Mouse (Mus musculus): ENCODE data around the gene H6pd. TPM values are rescaled to one million over a fixed set of nuclear protein-coding genes. Genes with fewer than 3 reads are reported as not detected.

H6pd gene
- polyA plus RNA-seq, 1 experiment from 2014 or later = 2.0 TPM

DNA sequence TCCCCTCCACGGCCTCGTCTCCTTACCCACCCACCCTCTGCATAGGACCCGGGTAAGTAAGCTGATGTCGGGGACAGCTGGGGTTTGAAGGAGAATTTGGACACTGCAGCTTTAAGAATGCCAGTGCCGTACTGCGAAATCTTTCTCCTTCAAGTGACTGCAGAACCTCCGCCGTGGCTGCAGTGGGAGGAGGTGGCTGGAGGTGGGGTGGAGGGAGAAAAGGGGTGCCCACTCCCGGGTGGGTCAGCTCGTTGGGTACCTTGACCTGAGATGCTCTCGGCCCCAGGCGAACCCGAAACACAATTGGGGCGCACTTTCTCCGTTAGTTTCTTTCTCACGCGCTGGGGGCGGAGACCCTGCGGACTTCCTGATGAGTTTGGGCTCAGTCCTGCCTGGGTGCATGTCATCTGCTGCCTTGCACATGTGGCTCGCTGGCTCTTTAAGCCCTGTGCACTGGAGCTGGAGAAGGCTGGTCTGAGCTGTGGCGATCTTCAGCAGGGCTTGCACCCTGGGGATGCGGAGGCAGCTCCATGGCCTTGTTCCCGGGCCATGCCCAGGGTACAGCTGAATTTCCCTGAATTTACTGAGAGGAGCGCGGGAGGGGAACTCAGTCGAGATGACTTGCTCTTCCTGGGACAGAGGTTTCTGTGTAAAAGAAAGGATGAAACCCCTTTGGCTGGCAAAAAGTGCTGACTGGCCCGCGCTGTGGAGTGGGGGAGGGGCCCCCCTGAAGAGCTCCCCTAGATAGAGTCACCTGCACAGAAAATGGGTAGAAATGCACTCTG, 21.8 kb upstream of the H6pd start:
- H3K9ac ChIP-seq (replicated peaks; ENCODE audit: low read depth, low read length) = peak overlapping the region; percentile 37
- under 1% methylated on average over 28 of the region's 28 CpGs for WGBS
- peak overlapping the region; percentile 36 for H3K4me3 ChIP-seq (ENCODE audit: low read depth, low read length)
- ATAC-seq (ENCODE audit: low read depth) = no peak
- no peak overlapping the region for H3K27ac ChIP-seq (ENCODE audit: low read depth, low read length)
- H3K4me1 ChIP-seq (ENCODE audit: control insufficient read depth, insufficient read depth, low read length) = peaks cover 11% of the 10 kb centered on the region; the same call in 1 of the 2 replicates
- H3K4me2 ChIP-seq (ENCODE audit: low read depth, low read length) = peak overlapping the region; percentile 85
- H3K9me3 ChIP-seq (ENCODE audit: control insufficient read depth, low read length) = no peaks in the 10 kb centered on the region
- no peaks in the 10 kb centered on the region for H3K36me3 ChIP-seq (ENCODE audit: control insufficient read depth, insufficient read depth, low read length)
- peaks cover 57% of the 10 kb centered on the region for H3K27me3 ChIP-seq (ENCODE audit: control insufficient read depth, insufficient read depth, low read length)

- peaks cover 57% of the 10 kb centered on the region for H3K27me3 ChIP-seq (ENCODE audit: control insufficient read depth, insufficient read depth, low read length)
- H3K36me3 ChIP-seq (ENCODE audit: control insufficient read depth, insufficient read depth, low read length) = no peaks in the 10 kb centered on the region
- 0 out of 2 replicates have a peak overlapping the region, but pooled peaks have one; percentile 37 for H3K9ac ChIP-seq (replicated peaks; ENCODE audit: low read depth, low read length)
- H3K9me3 ChIP-seq (ENCODE audit: control insufficient read depth, low read length) = no peaks in the 10 kb centered on the region
- peak overlapping the region; percentile 36; the same call in 1 of the 2 replicates for H3K4me3 ChIP-seq (ENCODE audit: low read depth, low read length)
- 3% methylated on average over 11 of the region's 11 CpGs for WGBS
- H3K4me2 ChIP-seq (ENCODE audit: low read depth, low read length) = peak overlapping the region; percentile 85
- H3K4me1 ChIP-seq (ENCODE audit: control insufficient read depth, insufficient read depth, low read length) = peaks cover 11% of the 10 kb centered on the region; the same call in 1 of the 2 replicates
- H3K27ac ChIP-seq (ENCODE audit: low read depth, low read length) = no peak overlapping the region
- ATAC-seq (ENCODE audit: low read depth) = no peak
Measured at GRCm38 (mm10) chr4:150029885-150030284, 21.1 kb upstream of the H6pd start.

DNA sequence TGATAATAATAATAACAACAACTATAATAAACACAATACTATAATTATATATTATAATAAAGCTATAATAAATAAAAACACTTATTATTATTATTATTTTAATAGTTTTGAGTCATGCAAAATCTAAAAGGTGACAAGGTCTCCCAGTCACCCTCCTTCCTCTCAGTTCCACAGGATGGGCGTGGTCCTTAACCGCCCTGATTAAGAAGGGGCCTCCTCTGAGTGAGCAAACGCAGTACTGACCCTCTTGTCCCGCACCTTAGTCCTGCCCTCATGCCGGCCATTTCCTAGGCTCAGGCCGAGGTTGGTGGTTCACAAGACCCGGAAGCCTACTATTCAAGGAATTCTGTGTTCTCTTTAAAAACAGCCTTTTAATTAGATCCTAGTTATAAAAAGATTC, 14.7 kb upstream of the H6pd start:
- Histone ChIP-seq H3K4me1 (ENCODE audit: control insufficient read depth, insufficient read depth, low read length) (no peaks in the 10 kb centered on the region), H3K9me3 (ENCODE audit: control insufficient read depth, low read length) (no peaks in the 10 kb centered on the region), H3K9ac (replicated peaks; ENCODE audit: low read depth, low read length) (no peak overlapping the region), H3K27ac (ENCODE audit: low read depth, low read length) (no peak overlapping the region), H3K36me3 (ENCODE audit: control insufficient read depth, insufficient read depth, low read length) (no peaks in the 10 kb centered on the region), H3K4me2 (ENCODE audit: low read depth, low read length) (no peak overlapping the region), H3K4me3 (ENCODE audit: low read depth, low read length) (no peak overlapping the region), H3K27me3 (ENCODE audit: control insufficient read depth, insufficient read depth, low read length) (peaks cover 6% of the 10 kb centered on the region; the same call in 1 of the 2 replicates)
- WGBS = 71% methylated on average over 7 of the region's 7 CpGs
- ATAC-seq (ENCODE audit: low read depth) = no peak

- H3K27me3 ChIP-seq (ENCODE audit: control insufficient read depth, insufficient read depth, low read length) = no peaks in the 10 kb centered on the region
- no peak overlapping the region for H3K4me3 ChIP-seq (ENCODE audit: low read depth, low read length)
- H3K36me3 ChIP-seq (ENCODE audit: control insufficient read depth, insufficient read depth, low read length) = no peaks in the 10 kb centered on the region
- no peak overlapping the region for H3K9ac ChIP-seq (replicated peaks; ENCODE audit: low read depth, low read length)
- H3K4me2 ChIP-seq (ENCODE audit: low read depth, low read length) = no peak overlapping the region
- 92% methylated on average over 15 of the region's 15 CpGs for WGBS
- no peaks in the 10 kb centered on the region for H3K4me1 ChIP-seq (ENCODE audit: control insufficient read depth, insufficient read depth, low read length)
- no peak overlapping the region for H3K27ac ChIP-seq (ENCODE audit: low read depth, low read length)
- ATAC-seq (ENCODE audit: low read depth) = no peak
- no peaks in the 10 kb centered on the region for H3K9me3 ChIP-seq (ENCODE audit: control insufficient read depth, low read length)
Measured at GRCm38 (mm10) chr4:150019741-150020380, 11.0 kb upstream of the H6pd start.

- Histone ChIP-seq H3K27ac (ENCODE audit: low read depth, low read length) (no peak overlapping the region), H3K27me3 (ENCODE audit: control insufficient read depth, insufficient read depth, low read length) (no peaks in the 10 kb centered on the region), H3K4me3 (ENCODE audit: low read depth, low read length) (no peak overlapping the region), H3K9me3 (ENCODE audit: control insufficient read depth, low read length) (no peaks in the 10 kb centered on the region), H3K4me2 (ENCODE audit: low read depth, low read length) (no peak overlapping the region), H3K4me1 (ENCODE audit: control insufficient read depth, insufficient read depth, low read length) (no peaks in the 10 kb centered on the region), H3K36me3 (ENCODE audit: control insufficient read depth, insufficient read depth, low read length) (no peaks in the 10 kb centered on the region), H3K9ac (replicated peaks; ENCODE audit: low read depth, low read length) (no peak overlapping the region)
- ATAC-seq (ENCODE audit: low read depth) = no peak
- WGBS = 71% methylated on average over 7 of the region's 7 CpGs
Measured at GRCm38 (mm10) chr4:150015436-150015835, 6.6 kb upstream of the H6pd start.

- no peak for ATAC-seq (ENCODE audit: low read depth)
- WGBS = 84% methylated on average over 4 of the region's 4 CpGs
Measured at GRCm38 (mm10) chr4:150014378-150015091, 5.7 kb upstream of the H6pd start.

GRCm38 (mm10) chr4:150013805-150014204, 5.0 kb upstream of the H6pd start:
- Histone ChIP-seq H3K27ac (ENCODE audit: low read depth, low read length) (no peak overlapping the region), H3K4me1 (ENCODE audit: control insufficient read depth, insufficient read depth, low read length) (0 out of 2 replicates have a peak, but pooled peaks cover 5% of the 10 kb centered on the region), H3K4me2 (ENCODE audit: low read depth, low read length) (no peak overlapping the region), H3K36me3 (ENCODE audit: control insufficient read depth, insufficient read depth, low read length) (no peaks in the 10 kb centered on the region), H3K4me3 (ENCODE audit: low read depth, low read length) (no peak overlapping the region), H3K27me3 (ENCODE audit: control insufficient read depth, insufficient read depth, low read length) (no peaks in the 10 kb centered on the region), H3K9me3 (ENCODE audit: control insufficient read depth, low read length) (no peaks in the 10 kb centered on the region), H3K9ac (replicated peaks; ENCODE audit: low read depth, low read length) (no peak overlapping the region)
- no peak for ATAC-seq (ENCODE audit: low read depth)
- WGBS = 93% methylated on average over 5 of the region's 5 CpGs

More at GRCm38 (mm10) chr4:150014378-150015091, 5.7 kb upstream of the H6pd start:
- Histone ChIP-seq H3K4me3 (ENCODE audit: low read depth, low read length) (no peak overlapping the region), H3K9me3 (ENCODE audit: control insufficient read depth, low read length) (no peaks in the 10 kb centered on the region), H3K36me3 (ENCODE audit: control insufficient read depth, insufficient read depth, low read length) (no peaks in the 10 kb centered on the region), H3K9ac (replicated peaks; ENCODE audit: low read depth, low read length) (no peak overlapping the region), H3K4me1 (ENCODE audit: control insufficient read depth, insufficient read depth, low read length) (no peaks in the 10 kb centered on the region), H3K4me2 (ENCODE audit: low read depth, low read length) (no peak overlapping the region), H3K27ac (ENCODE audit: low read depth, low read length) (no peak overlapping the region), H3K27me3 (ENCODE audit: control insufficient read depth, insufficient read depth, low read length) (no peaks in the 10 kb centered on the region)

DNA sequence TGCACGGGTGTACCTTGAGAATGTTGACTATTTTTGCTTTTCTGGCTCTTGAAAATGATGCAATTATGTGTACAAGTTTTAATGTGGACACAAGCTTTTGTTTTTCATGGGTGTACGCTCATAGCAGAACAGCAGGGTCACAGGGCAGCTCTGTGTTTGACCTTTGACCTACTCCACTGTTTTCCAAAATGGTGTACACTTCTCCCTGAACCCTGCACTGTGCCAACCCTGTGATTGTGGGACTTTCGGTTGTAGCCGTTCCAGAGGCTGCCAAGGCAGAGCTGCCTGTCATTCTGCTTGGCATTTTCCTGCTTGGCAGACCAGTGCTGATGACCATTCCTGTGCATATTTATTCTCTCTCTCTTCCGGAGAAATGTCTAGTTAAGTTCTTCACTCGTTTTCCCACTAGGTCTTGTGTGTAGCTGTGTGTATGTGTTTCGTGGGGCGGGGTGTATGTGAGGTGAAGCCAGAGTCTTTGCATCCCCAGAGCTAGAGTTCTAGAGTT, 4.4 kb upstream of the H6pd start:
- no peak overlapping the region for H3K4me2 ChIP-seq (ENCODE audit: low read depth, low read length)
- WGBS = 88% methylated on average over 8 of the region's 8 CpGs
- H3K36me3 ChIP-seq (ENCODE audit: control insufficient read depth, insufficient read depth, low read length) = no peaks in the 10 kb centered on the region
- no peak overlapping the region for H3K27ac ChIP-seq (ENCODE audit: low read depth, low read length)
- H3K4me3 ChIP-seq (ENCODE audit: low read depth, low read length) = no peak overlapping the region
- H3K27me3 ChIP-seq (ENCODE audit: control insufficient read depth, insufficient read depth, low read length) = no peaks in the 10 kb centered on the region
- no peak overlapping the region for H3K9ac ChIP-seq (replicated peaks; ENCODE audit: low read depth, low read length)
- 0 out of 2 replicates have a peak, but pooled peaks cover 5% of the 10 kb centered on the region for H3K4me1 ChIP-seq (ENCODE audit: control insufficient read depth, insufficient read depth, low read length)
- no peaks in the 10 kb centered on the region for H3K9me3 ChIP-seq (ENCODE audit: control insufficient read depth, low read length)
- no peak for ATAC-seq (ENCODE audit: low read depth)

Measured in neural tube, embryonic 14.5 days (tissue).